Mouse (Mus musculus): ENCODE measurements around the gene Gk.
A peak's percentile ranks its signal among the peaks of the same experiment; 100 is the strongest.

Gene Gk

GRCm38 (mm10) chrX:85776544-85777087 lies at the start of gene Gk:
Gene Gk, minus strand, starts transcription at chrX:85776819.
- peak; percentile 96 to 98 for DNase-seq

GRCm38 (mm10) chrX:85804706-85805376 lies 28.2 kb upstream of the Gk start:
- DNase-seq = no peak

- no peak for DNase-seq
Observed at GRCm38 (mm10) chrX:85803006-85803405, 26.4 kb upstream of the Gk start.

- no peak for DNase-seq
Observed at GRCm38 (mm10) chrX:85797449-85797848, 20.8 kb upstream of the Gk start.

GRCm38 (mm10) chrX:85778346-85778745 lies 1.7 kb upstream of the Gk start:
- DNase-seq = no peak

- peak in 1 of 2 experiments; percentile 56 for DNase-seq
Observed at GRCm38 (mm10) chrX:85777141-85777540, 522 bp upstream of the Gk start.

- DNase-seq = peak in 1 of 2 experiments; percentile 42
Observed at GRCm38 (mm10) chrX:85775879-85776543, 608 bp downstream of the Gk start.

- DNase-seq = no peak
Observed at GRCm38 (mm10) chrX:85771303-85771702, 5.3 kb downstream of the Gk start.

GRCm38 (mm10) chrX:85770747-85771146 lies 5.9 kb downstream of the Gk start:
- DNase-seq = no peak

GRCm38 (mm10) chrX:85768578-85768977 lies 8.0 kb downstream of the Gk start:
- no peak for DNase-seq

- DNase-seq = no peak
Observed at GRCm38 (mm10) chrX:85756005-85756404, 20.6 kb downstream of the Gk start.

- no peak for DNase-seq
Observed at GRCm38 (mm10) chrX:85743837-85744236, 32.8 kb downstream of the Gk start.

GRCm38 (mm10) chrX:85733228-85733627 lies 43.4 kb downstream of the Gk start:
- no peak for DNase-seq

- no peak for DNase-seq
Observed at GRCm38 (mm10) chrX:85731133-85731938, 45.3 kb downstream of the Gk start.

GRCm38 (mm10) chrX:85721226-85721625 lies 55.4 kb downstream of the Gk start:
- DNase-seq = peak; percentile 8 to 37

- no peak for DNase-seq
Observed at GRCm38 (mm10) chrX:85710399-85710798, 66.2 kb downstream of the Gk start.

GRCm38 (mm10) chrX:85705715-85706114 lies 70.9 kb downstream of the Gk start:
- DNase-seq = no peak

- DNase-seq = no peak
Observed at GRCm38 (mm10) chrX:85683723-85684122, 92.9 kb downstream of the Gk start.

GRCm38 (mm10) chrX:85682125-85682524 lies 94.5 kb downstream of the Gk start:
- no peak for DNase-seq

GRCm38 (mm10) chrX:85676808-85677207 lies 99.8 kb downstream of the Gk start:
- peak; percentile 17 to 43 for DNase-seq

Measured in cerebellum, postnatal 25 days (tissue).